Mouse (Mus musculus) olfactory bulb, adult 2 months (tissue): ENCODE measurements around the gene Fam102b. TPM values are rescaled to one million over a fixed set of nuclear protein-coding genes. Genes with fewer than 3 reads are reported as not detected.

Experiments
- H3K27ac ChIP-seq: fragments of 200-500 bp; 2 replicates; pipeline ENCODE4 v1.5.1; 2012; ENCODE audit warnings: low read depth, low read length; ENCODE audit not compliant: insufficient read depth
- H3K4me1 ChIP-seq: fragments of 200-500 bp; 2 replicates; pipeline ENCODE4 v1.6.1; 2012; ENCODE audit warnings: low read length; ENCODE audit not compliant: control insufficient read depth, insufficient read depth
- H3K4me3 ChIP-seq: fragments of 200-500 bp; 2 replicates; pipeline ENCODE4 v1.5.1; 2012; ENCODE audit warnings: mild to moderate bottlenecking, low read depth, low read length, moderate library complexity; ENCODE audit not compliant: insufficient read depth
- CTCF ChIP-seq: fragments of 200-500 bp; IDR thresholded peaks from 2 replicates; pipeline ENCODE4 v1.5.1; 2012; ENCODE audit warnings: low read depth, mild to moderate bottlenecking, low read length, moderate library complexity; ENCODE audit not compliant: insufficient read depth
- POLR2A ChIP-seq: fragments of 200-500 bp; IDR thresholded peaks from 2 replicates; pipeline ENCODE4 v1.6.1; 2012; ENCODE audit warnings: mild to moderate bottlenecking, low read depth, low read length, moderate library complexity; ENCODE audit not compliant: insufficient read depth
- whole genome bisulfite sequencing: fragments of 180-500 bp; shearing (Covaris S2); methylation state at CpG from one replicate; pipeline ENCODE4 v1.1.7; 2018; 5-methylcytosine and 5-hydroxymethylcytosine counted together
- polyA plus RNA-seq: library from polyadenylated mRNA; stranded (reverse); fragments of >200 nt; gene quantifications from 2 replicates; pipeline ENCODE4 v1.2.4, GENCODE M21; 2012; ENCODE audit warnings: low replicate concordance; ENCODE audit not compliant: missing spikeins, insufficient read depth, insufficient read length

Gene Fam102b
- not detected in 2 replicates for polyA plus RNA-seq

DNA sequence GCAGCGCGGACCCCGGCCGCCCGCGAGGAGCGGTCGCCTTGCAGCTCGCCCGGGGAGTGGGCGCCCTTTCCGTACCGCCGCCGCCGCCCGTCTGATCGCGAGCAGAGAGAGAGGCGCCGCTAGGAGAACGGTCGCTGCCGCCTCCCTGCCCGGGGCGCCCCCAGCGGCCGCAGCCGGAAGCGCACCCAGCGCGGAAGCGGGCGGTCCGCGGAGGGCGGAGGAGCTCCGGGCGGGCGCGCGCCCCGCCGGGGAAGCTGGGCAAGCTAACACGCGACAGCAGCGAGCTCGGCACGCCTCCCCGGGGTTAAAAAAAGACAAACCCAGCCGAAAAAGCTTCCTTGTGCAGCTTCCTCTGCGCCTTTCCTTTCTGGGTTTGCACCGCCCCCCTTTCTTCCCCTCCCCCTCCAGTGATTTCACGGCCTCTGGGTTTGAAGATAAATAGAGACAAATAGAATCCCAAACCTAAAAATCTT is at the start of gene Fam102b:
Fam102b (minus strand) TSS at position 93 of the 473 bp plus-strand sequence.
- Histone ChIP-seq H3K27ac (peak within 1 kb of the TSS; percentile 57), H3K4me3 (peak within 1 kb of the TSS; percentile 68), H3K4me1 (peaks cover 10% of the 10 kb centered on the region)
- peak; percentile 89 for TF ChIP-seq CTCF
- TF ChIP-seq POLR2A, result peak; percentile 82
- 1% methylated on average over 54 of the region's 54 CpGs for WGBS

DNA sequence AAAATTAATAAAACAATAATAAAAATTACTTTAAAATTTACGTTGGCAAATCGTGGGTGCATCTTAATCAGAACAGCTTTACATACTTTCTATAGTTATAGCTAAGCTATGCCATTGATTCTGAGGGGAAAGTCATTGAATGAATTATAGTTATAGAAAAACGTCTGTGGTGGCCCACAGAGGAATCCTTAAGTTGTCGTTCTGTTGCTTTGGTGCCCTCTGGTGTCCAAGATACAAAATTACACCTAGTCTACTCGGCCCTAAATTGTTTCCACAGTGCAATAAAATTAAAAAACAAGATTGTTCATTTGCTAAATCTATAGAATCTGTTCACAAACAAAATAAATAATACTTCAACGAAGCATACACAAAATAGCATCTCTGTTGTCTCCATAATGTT is 35.6 kb upstream of the Fam102b start:
- WGBS, result 3% methylated on average over 6 of the region's 6 CpGs

GRCm38 (mm10) chr3:109062391-109062790 is 35.0 kb upstream of the Fam102b start:
- Histone ChIP-seq H3K27ac (no peak overlapping the region), H3K4me3 (no peak overlapping the region), H3K4me1 (no peaks in the 10 kb centered on the region; the same call in 1 of the 2 replicates)
- TF ChIP-seq POLR2A (no peak), CTCF (no peak)
- WGBS, result 78% methylated on average over 7 of the region's 7 CpGs

More for the DNA sequence above, 35.6 kb upstream of the Fam102b start:
- Histone ChIP-seq H3K27ac (no peak overlapping the region), H3K4me3 (no peak overlapping the region), H3K4me1 (no peaks in the 10 kb centered on the region; the same call in 1 of the 2 replicates)
- TF ChIP-seq CTCF (no peak), POLR2A (no peak)

- TF ChIP-seq POLR2A (no peak), CTCF (no peak)
These were observed 32.5 kb upstream of the Fam102b start for GRCm38 (mm10) chr3:109059903-109060302.

GRCm38 (mm10) chr3:109051946-109052331 is 24.5 kb upstream of the Fam102b start:
- no peak for TF ChIP-seq CTCF
- TF ChIP-seq POLR2A, result no peak
- H3K4me3 ChIP-seq, result no peak overlapping the region
- H3K27ac ChIP-seq, result no peak overlapping the region
- no peaks in the 10 kb centered on the region for H3K4me1 ChIP-seq
- 83% methylated on average over 6 of the region's 6 CpGs for WGBS

More at GRCm38 (mm10) chr3:109059903-109060302, 32.5 kb upstream of the Fam102b start:
- 27% methylated on average over 8 of the region's 8 CpGs for WGBS
- no peak overlapping the region for H3K4me3 ChIP-seq
- H3K27ac ChIP-seq, result no peak overlapping the region
- no peaks in the 10 kb centered on the region; the same call in 1 of the 2 replicates for H3K4me1 ChIP-seq

- TF ChIP-seq CTCF (no peak), POLR2A (no peak)
- H3K4me1 ChIP-seq, result no peaks in the 10 kb centered on the region
- 77% methylated on average over 11 of the region's 11 CpGs for WGBS
- H3K4me3 ChIP-seq, result no peak overlapping the region
- no peak overlapping the region for H3K27ac ChIP-seq
These were observed 23.9 kb upstream of the Fam102b start for GRCm38 (mm10) chr3:109051056-109051945.

GRCm38 (mm10) chr3:109047707-109048283 is 20.4 kb upstream of the Fam102b start:
- Histone ChIP-seq H3K27ac (no peak overlapping the region), H3K4me3 (no peak overlapping the region), H3K4me1 (no peaks in the 10 kb centered on the region)
- WGBS, result 41% methylated on average over 6 of the region's 6 CpGs
- TF ChIP-seq POLR2A, result no peak
- TF ChIP-seq CTCF, result no peak

DNA sequence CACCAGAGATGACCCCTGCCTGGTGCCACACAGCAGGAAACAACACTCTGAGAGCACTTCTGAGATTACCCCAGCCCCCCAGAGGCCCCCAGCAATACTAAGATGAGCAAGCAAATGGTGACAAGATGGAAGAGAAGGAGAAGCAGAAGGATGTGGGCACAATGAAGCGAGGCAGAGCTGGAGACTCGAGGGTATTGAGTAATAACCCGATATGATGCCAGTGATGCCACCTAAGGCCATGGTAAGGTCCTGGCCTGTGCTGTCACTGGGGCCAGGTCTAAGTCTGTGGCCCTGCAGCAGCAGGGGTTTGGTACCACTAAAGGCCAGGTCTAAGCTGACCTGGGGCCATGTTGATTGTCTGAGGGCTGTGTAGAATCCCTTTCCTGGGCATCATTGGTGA is 19.0 kb upstream of the Fam102b start:
- no peak overlapping the region for H3K4me3 ChIP-seq
- no peak overlapping the region for H3K27ac ChIP-seq
- 92% methylated on average over 3 of the region's 3 CpGs for WGBS
- TF ChIP-seq CTCF (no peak), POLR2A (no peak)
- no peaks in the 10 kb centered on the region for H3K4me1 ChIP-seq

DNA sequence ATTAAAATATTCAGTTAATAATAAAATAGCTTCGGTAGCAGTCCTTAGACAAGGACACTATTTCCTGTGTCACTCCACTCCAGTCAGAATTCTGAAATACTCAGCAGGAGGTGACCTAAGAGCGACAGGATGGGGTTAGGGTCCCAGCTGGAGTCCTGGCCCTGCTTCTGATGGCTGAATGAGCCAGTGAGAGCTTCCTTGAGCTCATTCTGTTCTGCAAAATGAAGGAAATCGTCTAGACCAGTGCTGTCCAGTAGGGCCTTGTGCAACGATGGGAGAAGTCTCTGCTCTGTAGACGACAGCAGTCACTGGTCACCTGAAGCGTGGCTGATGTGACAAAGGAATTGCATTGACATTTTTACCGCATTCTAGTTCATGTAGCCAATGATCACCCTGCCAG is 16.0 kb upstream of the Fam102b start:
- Histone ChIP-seq H3K4me1 (no peaks in the 10 kb centered on the region), H3K27ac (no peak overlapping the region), H3K4me3 (no peak overlapping the region)
- TF ChIP-seq POLR2A (no peak), CTCF (no peak)
- 65% methylated on average over 7 of the region's 7 CpGs for WGBS
